Mouse (Mus musculus): ENCODE measurements around the gene Arl4d.
"Not testable (repeated sequence)": the region's sequence is repeated elsewhere in the genome, so short reads cannot be mapped to it uniquely, and the experiment has no call there.

Gene Arl4d

DNA sequence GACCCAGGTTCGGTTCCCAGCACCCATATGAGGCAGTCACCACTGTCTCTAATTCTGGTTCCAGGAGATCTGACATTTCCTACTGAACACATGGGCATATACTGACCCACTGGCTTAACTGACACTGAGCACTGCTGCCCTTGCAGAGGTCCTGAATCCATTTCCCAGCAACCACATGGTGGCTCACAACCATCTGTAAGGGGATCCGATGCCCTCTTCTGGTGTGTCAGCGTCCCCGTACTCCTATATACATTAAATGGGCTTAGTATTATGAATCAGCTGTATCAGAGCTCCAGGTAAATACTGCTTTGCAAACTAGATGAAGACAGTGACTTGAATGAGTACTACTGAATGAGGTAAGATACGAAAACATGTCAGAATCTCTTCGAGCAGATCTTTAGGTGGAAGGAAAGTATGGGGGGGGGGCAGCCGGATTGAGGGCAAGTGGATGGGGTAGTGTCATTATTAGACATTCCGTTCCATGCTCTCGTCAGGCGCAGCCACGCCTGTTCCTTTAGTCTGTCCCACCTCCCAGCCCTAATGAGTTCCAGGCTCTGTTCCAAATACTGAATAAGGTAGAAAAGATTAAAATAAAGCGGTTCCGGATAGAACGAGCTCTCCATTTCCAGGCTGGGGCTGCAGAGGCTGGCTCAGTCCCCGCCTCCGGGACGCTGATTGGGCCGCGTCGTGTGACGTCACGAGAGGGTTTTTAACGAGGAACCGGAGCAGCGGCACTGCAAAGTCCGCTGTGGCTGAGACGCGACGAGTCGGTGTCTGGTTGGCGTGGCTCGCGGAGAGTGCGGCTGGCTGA, at the start of gene Arl4d:
Gene Arl4d (plus strand): TSS at position 717 of the 811 bp plus-strand sequence.
- peak; percentile 93 for DNase-seq (ENCODE audit: low spot score)

DNA sequence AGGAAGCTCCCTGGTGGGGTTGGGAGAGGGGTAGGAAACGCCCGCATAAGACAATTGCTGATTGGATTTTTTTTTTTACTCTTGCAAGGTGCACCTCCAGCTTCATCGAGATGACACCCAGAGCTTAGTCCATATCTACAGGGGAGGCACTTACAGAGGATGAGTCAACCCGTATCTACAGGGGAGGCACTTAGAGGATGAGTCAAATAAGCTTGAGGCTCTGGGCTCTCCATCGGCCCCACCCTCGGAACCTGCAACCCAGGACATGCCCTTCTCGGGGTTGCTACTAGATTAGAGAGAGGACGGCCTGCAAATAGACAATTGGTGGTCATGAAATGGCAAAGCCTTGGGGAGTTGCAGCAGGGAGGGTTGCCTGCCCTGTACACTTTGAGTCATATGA, 49.2 kb upstream of the Arl4d start:
- no peak for DNase-seq (ENCODE audit: low spot score)

- DNase-seq (ENCODE audit: low spot score): no peak
Observed at GRCm38 (mm10) chr11:101616948-101617767, 48.2 kb upstream of the Arl4d start.

- DNase-seq (ENCODE audit: low spot score): peak; percentile 40
Observed at GRCm38 (mm10) chr11:101617849-101618248, 47.5 kb upstream of the Arl4d start.

- DNase-seq (ENCODE audit: low spot score): no peak
Observed at GRCm38 (mm10) chr11:101618596-101618995, 46.7 kb upstream of the Arl4d start.

DNA sequence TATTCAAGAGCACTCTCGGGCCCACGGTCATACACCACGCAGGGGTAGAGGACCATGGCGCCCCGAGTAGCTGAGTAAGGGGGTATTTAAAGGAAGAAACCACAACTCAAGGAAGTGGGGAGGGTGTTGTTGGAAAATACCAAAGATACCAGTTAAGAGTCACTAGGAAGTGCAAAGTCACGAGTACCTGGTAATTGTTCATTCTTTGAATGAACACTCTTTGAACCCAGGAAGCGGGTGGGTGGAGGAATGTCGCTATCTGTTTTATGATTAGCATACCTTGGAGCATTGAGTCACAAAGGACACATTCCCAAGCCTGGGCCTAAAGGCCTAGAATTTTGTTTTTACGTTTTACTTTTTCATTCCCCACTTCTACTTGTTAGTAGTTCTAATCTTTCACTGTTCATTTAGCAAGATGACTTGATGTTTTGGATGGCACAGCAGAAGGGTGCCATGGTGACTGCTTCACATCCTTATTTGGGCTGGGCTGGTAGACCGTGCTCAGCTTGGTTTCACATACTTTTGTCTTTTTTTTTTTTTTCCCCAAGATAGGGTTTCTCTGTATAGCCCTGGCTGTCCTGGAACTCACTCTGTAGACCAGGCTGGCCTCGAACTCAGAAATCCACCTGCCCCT, 45.2 kb upstream of the Arl4d start:
- DNase-seq (ENCODE audit: low spot score): not testable (repeated sequence)

DNA sequence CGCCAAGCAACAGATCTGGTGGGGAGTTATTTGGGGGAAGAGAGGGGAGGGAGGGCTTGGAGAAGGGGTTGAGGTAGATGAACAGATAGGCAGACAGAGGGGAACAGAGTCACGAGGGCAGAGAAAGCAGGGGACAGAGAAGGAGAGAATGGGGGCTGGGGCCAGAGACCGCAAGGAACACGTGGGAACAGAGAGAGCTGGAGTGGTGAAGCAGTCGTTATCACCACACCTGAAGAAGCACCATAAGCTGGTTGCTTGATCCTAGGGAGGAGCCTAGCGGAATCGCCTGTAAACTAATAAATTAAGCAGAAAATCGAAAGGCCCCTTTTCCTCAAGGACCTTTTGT, 38.7 kb upstream of the Arl4d start:
- DNase-seq (ENCODE audit: low spot score): peak; percentile 15

DNA sequence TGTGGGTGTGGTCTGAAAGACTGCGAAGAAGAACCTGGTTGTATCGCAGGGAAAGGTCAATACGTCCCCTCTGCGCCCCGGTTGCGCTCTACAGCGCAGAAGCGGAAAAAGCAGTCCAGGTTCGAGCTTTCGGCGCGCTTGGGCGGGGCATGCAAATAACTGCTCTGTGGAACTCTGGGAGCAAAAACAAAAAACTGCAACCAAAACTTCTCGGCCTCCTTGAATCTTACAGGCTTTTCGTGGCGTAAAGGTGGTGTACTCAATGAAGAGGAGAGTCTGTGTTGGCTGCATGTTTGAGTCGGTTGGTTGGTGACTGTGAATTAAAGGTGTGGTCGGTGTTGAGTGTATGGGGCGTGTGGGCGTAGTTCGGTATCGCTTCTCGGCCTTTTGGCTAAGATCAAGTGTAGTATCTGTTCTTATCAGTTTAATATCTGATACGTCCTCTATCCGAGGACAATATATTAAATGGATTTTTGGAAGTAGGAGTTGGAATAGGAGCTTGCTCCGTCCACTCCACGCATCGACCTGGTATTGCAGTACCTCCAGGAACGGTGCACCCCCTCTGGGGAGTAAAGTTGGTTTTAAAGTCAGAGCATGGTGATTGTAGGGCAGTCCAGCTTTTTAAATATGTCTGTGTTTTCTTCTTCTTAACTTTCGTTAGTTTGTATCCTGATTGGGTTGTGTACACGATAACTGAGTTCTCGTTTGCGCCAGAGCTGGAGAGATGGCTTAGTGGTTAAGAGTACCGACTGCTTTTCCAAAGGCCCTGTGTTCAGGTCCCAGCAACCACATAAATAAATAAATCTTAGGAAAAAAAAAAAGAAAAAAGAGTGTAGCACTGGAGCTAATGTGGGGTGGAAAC, 38.1 kb upstream of the Arl4d start, which contains the start of gene Rdm1:
Gene Rdm1 (plus strand): TSS at position 201 of the 862 bp plus-strand sequence.
- peak; percentile 78 for DNase-seq (ENCODE audit: low spot score)

DNA sequence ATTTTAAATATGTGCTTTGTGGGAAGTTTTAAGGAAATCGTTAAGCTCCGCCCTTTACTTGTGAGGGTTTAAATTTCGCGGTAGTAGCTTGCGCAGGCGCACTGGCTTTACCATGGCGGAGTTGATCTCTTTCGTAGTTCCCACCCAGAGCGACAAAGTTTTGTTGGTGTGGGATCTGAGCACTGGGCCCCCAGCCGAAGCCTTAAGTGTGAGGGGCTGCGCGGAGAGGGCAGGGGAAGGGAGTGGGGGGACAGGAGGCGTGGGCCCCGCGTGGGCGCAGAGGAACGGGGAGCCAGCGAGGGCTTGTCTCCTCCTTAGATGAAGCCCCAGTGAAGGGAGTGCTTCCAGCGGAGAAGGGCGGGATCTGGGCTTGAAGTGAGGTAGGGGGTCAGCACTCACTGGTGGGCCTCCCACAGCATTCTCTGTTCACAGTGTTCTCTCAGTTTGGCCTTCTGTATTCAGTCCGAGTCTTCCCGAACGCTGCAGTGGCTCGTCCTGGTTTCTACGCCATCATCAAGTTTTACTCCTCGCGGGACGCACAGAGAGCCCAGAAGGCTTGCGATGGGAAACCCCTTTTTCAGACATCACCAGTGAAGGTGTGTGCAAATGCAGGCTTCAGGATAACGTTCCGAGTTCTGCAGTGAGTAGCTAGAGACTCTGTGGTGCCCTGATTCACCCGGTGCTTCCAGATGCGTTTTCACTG, 37.3 kb upstream of the Arl4d start:
- DNase-seq (ENCODE audit: low spot score): peak; percentile 81

DNA sequence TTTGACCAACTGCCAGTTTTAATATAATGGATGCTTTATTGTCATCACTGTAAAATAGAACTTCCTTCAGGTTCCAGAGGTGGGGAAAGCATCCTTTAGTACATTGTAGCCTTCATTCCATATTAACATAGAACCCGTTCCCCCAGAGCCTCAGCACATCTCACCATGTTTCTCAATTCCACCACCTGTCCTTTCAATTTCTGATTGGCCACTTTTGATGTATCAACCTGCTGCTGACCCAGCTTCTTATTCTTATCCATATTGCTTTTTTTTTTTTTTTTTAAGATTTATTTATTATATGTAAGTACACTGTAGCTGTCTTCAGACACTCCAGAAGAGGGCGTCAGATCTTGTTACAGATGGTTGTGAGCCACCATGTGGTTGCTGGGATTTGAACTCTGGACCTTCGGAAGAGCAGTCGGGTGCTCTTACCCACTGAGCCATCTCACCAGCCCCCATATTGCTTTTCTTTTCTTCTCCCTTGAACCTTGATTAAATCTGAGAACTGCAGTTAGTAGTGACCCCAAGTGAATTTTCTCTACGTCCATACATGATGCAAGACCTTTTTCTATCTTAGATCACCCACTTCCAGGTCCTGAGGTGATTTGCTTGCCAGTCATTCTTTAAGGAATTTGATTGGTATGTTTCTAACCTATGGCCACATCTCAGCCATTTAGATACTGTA, 36.5 kb upstream of the Arl4d start:
- not testable (repeated sequence) for DNase-seq (ENCODE audit: low spot score)

- no peak for DNase-seq (ENCODE audit: low spot score)
Observed at GRCm38 (mm10) chr11:101635660-101636059, 29.7 kb upstream of the Arl4d start.

- DNase-seq (ENCODE audit: low spot score): no peak
Observed at GRCm38 (mm10) chr11:101639761-101640160, 25.6 kb upstream of the Arl4d start.

DNA sequence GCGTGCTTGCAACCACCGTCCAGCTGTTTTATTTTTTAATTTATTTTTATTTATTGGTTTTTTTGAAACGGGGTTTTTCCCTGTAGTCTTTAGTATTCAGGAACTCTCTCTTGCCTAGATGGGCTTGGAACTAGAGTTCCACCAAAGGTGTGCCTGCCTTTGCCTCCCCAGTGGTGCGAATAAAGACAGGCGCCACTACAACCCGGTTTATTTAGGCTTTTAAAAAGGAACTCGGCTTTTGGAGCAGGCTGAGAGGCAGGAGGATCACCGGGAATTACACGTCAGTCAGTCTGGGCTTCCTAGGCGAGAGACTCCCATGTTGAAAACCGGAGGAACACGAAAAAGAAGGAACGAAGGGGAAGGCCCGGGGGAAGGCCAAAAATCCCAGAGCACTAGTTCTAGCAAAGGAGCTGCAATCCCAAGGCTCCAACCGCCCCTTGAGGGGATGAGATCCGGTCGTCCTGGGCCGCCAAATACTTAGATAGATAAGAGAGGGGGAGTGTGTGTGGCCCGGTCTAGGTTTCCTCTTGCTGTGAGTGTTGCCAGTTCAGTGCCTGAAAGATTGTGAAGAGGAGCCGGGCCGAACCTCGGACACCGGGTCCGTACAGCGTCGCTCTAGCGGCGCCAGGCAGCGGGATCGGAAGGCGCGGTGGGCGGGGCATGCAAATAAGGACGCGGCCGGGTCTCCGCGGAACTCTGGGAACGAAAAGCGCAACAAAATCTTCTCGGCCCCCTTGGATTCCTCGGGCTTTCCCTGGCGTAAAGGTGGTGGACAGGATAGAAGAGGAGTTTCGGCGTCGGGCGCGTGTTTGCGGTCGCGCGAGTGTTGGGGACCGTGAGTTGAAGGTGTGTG, 24.3 kb upstream of the Arl4d start:
- DNase-seq (ENCODE audit: low spot score): peak; percentile 67

DNA sequence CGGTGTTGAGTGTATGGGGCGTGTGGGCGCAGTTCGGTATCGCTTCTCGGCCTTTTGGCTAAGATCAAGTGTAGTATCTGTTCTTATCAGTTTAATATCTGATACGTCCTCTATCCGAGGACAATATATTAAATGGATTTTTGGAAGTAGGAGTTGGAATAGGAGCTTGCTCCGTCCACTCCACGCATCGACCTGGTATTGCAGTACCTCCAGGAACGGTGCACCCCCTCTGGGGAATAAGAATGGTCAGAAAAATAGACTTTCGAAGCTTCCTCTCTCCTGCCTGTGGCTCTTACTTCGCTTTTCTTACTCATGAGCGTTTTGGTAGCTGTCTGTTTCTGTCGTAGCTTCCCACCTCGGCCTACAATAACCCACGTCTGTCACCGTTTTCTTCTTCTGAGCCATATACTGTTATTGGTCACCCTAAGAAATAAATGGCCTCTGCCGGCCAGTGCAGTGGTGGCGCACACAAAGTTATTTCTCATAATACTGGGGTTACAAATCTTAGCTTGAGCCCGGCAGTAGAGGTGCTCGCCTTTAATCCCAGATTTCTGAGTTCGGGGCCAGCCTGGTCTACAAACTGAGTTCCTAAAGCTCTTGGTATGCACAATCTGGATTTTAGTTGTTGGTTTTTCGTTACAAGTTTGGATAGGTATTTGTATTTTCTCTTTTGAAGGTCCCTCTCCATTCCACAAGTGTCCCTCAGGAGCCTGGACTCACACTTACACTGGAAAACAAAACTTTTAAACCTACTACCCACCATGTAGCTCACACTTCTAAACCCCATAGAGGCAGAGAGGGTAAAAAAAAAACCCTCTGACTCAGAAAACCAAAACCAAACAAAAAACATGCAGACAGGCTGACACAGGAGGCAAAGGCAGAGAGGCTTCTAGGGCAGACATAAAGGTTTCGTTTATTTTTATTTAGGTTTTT, 23.4 kb upstream of the Arl4d start:
- DNase-seq (ENCODE audit: low spot score): peak; percentile 30

DNA sequence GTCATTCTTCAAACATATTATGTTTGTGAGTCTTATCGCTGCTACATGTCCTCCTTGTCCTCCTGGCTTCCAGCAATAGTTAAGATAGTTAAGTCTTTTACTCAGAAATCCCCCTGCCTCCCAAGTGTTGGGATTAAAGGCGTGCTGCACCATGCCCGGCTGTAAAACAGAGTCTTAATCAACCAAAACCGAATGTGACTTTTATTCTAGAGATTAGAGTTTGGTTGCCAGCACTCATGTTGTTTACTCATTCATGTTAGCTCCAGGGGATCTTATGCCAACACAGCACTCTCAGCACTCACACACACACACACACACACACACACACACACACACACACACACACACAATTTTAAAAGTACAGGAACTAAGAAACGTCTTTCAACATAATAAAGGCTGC, 22.4 kb upstream of the Arl4d start:
- no peak for DNase-seq (ENCODE audit: low spot score)

DNA sequence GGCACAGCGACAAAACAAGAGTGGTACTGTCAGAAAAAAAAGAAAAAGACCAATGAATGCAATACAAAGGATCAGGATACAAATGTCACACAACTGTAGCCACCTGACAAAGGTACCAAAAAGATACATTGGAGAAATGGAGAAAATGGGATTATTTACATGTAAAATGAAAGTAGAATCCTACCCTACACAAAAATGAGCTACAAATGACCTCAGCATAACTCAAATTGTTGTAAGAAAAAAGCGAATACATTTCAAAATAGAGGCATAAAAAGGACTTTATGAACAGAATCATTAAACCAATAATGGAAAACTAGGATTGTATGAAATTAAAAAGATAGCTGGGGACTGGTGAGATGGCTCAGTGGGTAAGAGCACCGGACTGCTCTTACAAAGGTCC, 20.8 kb upstream of the Arl4d start:
- DNase-seq (ENCODE audit: low spot score): no peak

- not testable (repeated sequence) for DNase-seq (ENCODE audit: low spot score)
Observed at GRCm38 (mm10) chr11:101645043-101645410, 20.3 kb upstream of the Arl4d start.

Measured in T-cell, adult 2 months (primary cell).